Mouse (Mus musculus) bone marrow, adult 2 months (tissue): ENCODE data around the gene Smco3.

Source experiments
- CTCF ChIP-seq: fragments of 200-500 bp; IDR thresholded peaks from 2 replicates; pipeline ENCODE4 v1.5.1; 2011; ENCODE audit warnings: low read length, control low read depth; ENCODE audit not compliant: control insufficient read depth, insufficient read depth
- POLR2A ChIP-seq: fragments of 200-500 bp; IDR thresholded peaks from 2 replicates; pipeline ENCODE4 v1.6.1; 2011; ENCODE audit warnings: low read depth, mild to moderate bottlenecking, control low read depth, low read length, borderline replicate concordance; ENCODE audit not compliant: control insufficient read depth

DNA sequence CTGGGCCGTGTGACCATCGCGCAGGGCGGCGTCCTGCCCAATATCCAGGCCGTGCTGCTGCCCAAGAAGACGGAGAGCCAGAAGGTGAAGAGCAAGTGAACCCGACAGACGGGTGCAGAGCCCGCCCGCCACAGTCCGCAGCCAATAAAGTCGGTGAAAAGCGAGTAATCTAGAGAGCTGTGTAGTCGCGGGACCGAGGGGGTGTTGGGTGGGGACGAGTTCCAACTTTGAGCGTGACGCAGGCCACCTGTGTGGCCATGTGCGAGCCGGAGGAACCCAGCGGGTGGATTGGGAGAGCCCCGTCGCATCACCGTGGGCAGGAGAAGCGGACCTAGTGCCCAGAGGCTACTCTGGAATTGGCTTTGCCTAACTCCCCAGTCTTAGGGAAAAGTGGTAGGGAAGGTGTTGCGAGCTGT is 26.6 kb downstream of the Smco3 start:
- TF ChIP-seq POLR2A (no peak), CTCF (no peak)
